Mouse (Mus musculus) myocyte (in vitro differentiated cells): ENCODE results near the gene Cyp2e1.

Experiments
- CEBPB ChIP-seq: IDR thresholded peaks from 2 replicates; pipeline ENCODE4 v1.6.1; 2011; ENCODE audit warnings: mild to moderate bottlenecking, moderate library complexity; ENCODE audit not compliant: poor library complexity, insufficient read depth, severe bottlenecking
- E2F4 ChIP-seq: IDR thresholded peaks from one replicate; pipeline ENCODE4 v1.6.1; 2011; ENCODE audit warnings: mild to moderate bottlenecking, control low read depth, moderate library complexity; ENCODE audit not compliant: insufficient read depth
- MAX ChIP-seq: IDR thresholded peaks from one replicate; pipeline ENCODE4 v1.6.1; 2011; ENCODE audit warnings: low read depth, mild to moderate bottlenecking, control low read depth
- MYOD1 ChIP-seq, 3 experiments: IDR thresholded peaks; one replicate each; pipeline ENCODE4 v1.6.1; 2011; ENCODE audit warnings: control low read depth in 2 of 3, low read depth in 2 of 3, mild to moderate bottlenecking in 2 of 3, moderate library complexity in 1 of 3; ENCODE audit not compliant: insufficient read length in 2 of 3, control insufficient read depth in 1 of 3
- MYOG ChIP-seq, 3 experiments: IDR thresholded peaks; one replicate each; pipeline ENCODE4 v1.6.1; 2011; ENCODE audit warnings: control low read depth in 2 of 3, low read depth in 2 of 3, mild to moderate bottlenecking in 2 of 3; ENCODE audit not compliant: insufficient read length in 2 of 3, control insufficient read depth in 1 of 3, insufficient read depth in 1 of 3
- POLR2A ChIP-seq: IDR thresholded peaks from one replicate; pipeline ENCODE4 v1.6.1; 2011; ENCODE audit warnings: low read depth, mild to moderate bottlenecking, control low read depth, moderate library complexity; ENCODE audit not compliant: insufficient read length
- POLR2AphosphoS2 ChIP-seq: IDR thresholded peaks from one replicate; pipeline ENCODE4 v1.6.1; 2011; ENCODE audit warnings: low read depth, control low read depth; ENCODE audit not compliant: insufficient read length
- REST ChIP-seq: IDR thresholded peaks from one replicate; pipeline ENCODE4 v1.6.1; 2011; ENCODE audit warnings: mild to moderate bottlenecking, control low read depth, moderate library complexity; ENCODE audit not compliant: insufficient read depth, insufficient read length
- SRF ChIP-seq: IDR thresholded peaks from one replicate; pipeline ENCODE4 v1.6.1; 2011; ENCODE audit warnings: low read depth; ENCODE audit not compliant: control insufficient read depth, insufficient read length
- TCF12 ChIP-seq: IDR thresholded peaks from one replicate; pipeline ENCODE4 v1.6.1; 2011; ENCODE audit warnings: mild to moderate bottlenecking, control low read depth; ENCODE audit not compliant: poor library complexity, insufficient read depth, severe bottlenecking
- TCF3 ChIP-seq: IDR thresholded peaks from one replicate; pipeline ENCODE4 v1.6.1; 2011; ENCODE audit warnings: low read depth, control low read depth; ENCODE audit not compliant: insufficient read length
- USF1 ChIP-seq: IDR thresholded peaks from one replicate; pipeline ENCODE4 v1.6.1; 2011; ENCODE audit warnings: low read depth, mild to moderate bottlenecking, control low read depth, moderate library complexity

GRCm38 (mm10) chr7:140812850-140813249 lies 49.3 kb downstream of the Cyp2e1 start:
- TF ChIP-seq POLR2A, result no peak
- no peak for TF ChIP-seq MAX
- no peak for TF ChIP-seq MYOG (IDR thresholded peaks at IDR 0.05; ENCODE audit: control insufficient read depth in 1 of 3, insufficient read depth in 1 of 3, insufficient read length in 2 of 3, low read depth in 2 of 3)
- TF ChIP-seq TCF3, result no peak
- no peak for TF ChIP-seq MYOD1 (IDR thresholded peaks at IDR 0.05; ENCODE audit: control insufficient read depth in 1 of 3, insufficient read length in 2 of 3, low read depth in 2 of 3)
- no peak for TF ChIP-seq SRF
- TF ChIP-seq POLR2AphosphoS2, result no peak
- no peak for TF ChIP-seq REST
- no peak for TF ChIP-seq USF1
- TF ChIP-seq CEBPB, result no peak
- TF ChIP-seq E2F4, result no peak
- TF ChIP-seq TCF12, result no peak
